Mouse (Mus musculus) lung, adult 2 months (tissue): ENCODE measurements around the gene Homer2.

Experiments used
- CTCF ChIP-seq: fragments of 200-500 bp; IDR thresholded peaks from 2 replicates; pipeline ENCODE4 v1.5.1; 2011; ENCODE audit warnings: mild to moderate bottlenecking, low read length, control low read depth; ENCODE audit not compliant: insufficient read depth
- POLR2A ChIP-seq: fragments of 200-500 bp; IDR thresholded peaks from 2 replicates; pipeline ENCODE4 v1.6.1; 2011; ENCODE audit warnings: low read depth, mild to moderate bottlenecking, control low read depth, low read length, borderline replicate concordance; ENCODE audit errors: extremely low read depth

- no peak for TF ChIP-seq CTCF
- no peak for TF ChIP-seq POLR2A
Measured at GRCm38 (mm10) chr7:81652296-81652695, 55.0 kb downstream of the Homer2 start.
